Mouse (Mus musculus): ENCODE results near the gene Calr. TPM values are rescaled to one million over a fixed set of nuclear protein-coding genes. Genes with fewer than 3 reads are reported as not detected.
A peak's percentile ranks its signal among the peaks of the same experiment; 100 is the strongest.

The Calr gene
- polyA plus RNA-seq, 1 experiment from 2014 or later, result 766 TPM

GRCm38 (mm10) chr8:84793791-84794485 is 52.8 kb downstream of the Calr start:
- peaks cover 100% of the 10 kb centered on the region for H3K27me3 ChIP-seq
- no peaks in the 10 kb centered on the region for H3K36me3 ChIP-seq
- ATAC-seq (ENCODE audit: low read depth), result peak; percentile 89
- H3K4me1 ChIP-seq (replicated peaks), result peaks cover 87% of the 10 kb centered on the region
- H3K4me3 ChIP-seq, result peak overlapping the region; percentile 1; the same call in 1 of the 2 replicates
- WGBS, result 43% methylated on average over 13 of the region's 13 CpGs
- no peaks in the 10 kb centered on the region for H3K9me3 ChIP-seq
- H3K9ac ChIP-seq, result peak overlapping the region; percentile 47; the same call in 1 of the 2 replicates
- peak overlapping the region; percentile 91 for H3K27ac ChIP-seq (replicated peaks)
- peak overlapping the region; percentile 37 for H3K4me2 ChIP-seq

GRCm38 (mm10) chr8:84793134-84793533 is 53.6 kb downstream of the Calr start:
- no peak overlapping the region for H3K9ac ChIP-seq
- WGBS, result 83% methylated on average over 9 of the region's 9 CpGs
- no peaks in the 10 kb centered on the region for H3K9me3 ChIP-seq
- no peaks in the 10 kb centered on the region for H3K36me3 ChIP-seq
- peaks cover 100% of the 10 kb centered on the region for H3K27me3 ChIP-seq
- H3K27ac ChIP-seq (replicated peaks), result peak overlapping the region; percentile 91
- H3K4me1 ChIP-seq (replicated peaks), result peaks cover 87% of the 10 kb centered on the region
- ATAC-seq (ENCODE audit: low read depth), result no peak
- H3K4me2 ChIP-seq, result peak overlapping the region; percentile 21
- H3K4me3 ChIP-seq, result no peak overlapping the region

DNA sequence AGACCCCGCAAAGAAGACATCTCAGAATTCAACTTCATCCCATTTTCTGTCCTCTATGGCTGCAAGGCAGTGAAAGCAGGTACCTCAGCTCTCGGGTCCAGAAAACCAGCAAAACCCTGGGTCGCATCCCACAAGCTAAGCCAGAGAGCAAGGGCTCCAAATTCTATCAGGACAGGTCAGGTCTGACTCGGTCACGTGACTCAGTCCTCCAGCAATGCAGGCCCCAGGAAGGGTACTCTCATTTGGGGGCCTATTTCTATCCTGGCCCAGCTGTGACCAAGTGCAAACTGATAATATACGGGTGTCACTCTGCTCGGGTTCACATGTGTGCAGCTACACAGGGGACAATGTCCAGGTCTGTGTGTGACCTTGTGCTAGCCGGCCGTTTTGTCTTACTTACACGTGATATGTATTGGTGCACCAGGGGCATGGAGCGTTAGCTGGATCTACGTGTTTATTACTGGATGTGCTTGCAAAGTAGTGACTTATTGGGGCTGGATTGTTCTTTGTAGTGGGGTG is 54.2 kb downstream of the Calr start:
- Histone ChIP-seq H3K27ac (replicated peaks) (no peak overlapping the region), H3K4me1 (replicated peaks) (peaks cover 87% of the 10 kb centered on the region), H3K9ac (no peak overlapping the region), H3K9me3 (no peaks in the 10 kb centered on the region), H3K36me3 (no peaks in the 10 kb centered on the region), H3K4me2 (no peak overlapping the region), H3K4me3 (no peak overlapping the region), H3K27me3 (peaks cover 100% of the 10 kb centered on the region)
- no peak for ATAC-seq (ENCODE audit: low read depth)
- WGBS, result 78% methylated on average over 12 of the region's 12 CpGs

Small RNA genes within 50 kb of the gene (microRNA-seq; reads per million reads assigned to microRNA genes)
- gene Mir7069, result 1.0 reads per million

Other genes starting within 250 kb of the Calr start
- gene Ier2, start 184.1 kb downstream of the Calr start, polyA plus RNA-seq (2015; fragmentation: Nextera tagmentation; extraction: Ambion mirVana), result 32.5 and 37.7 TPM in 2 replicates
- 53.6 and 55.5 TPM in 2 replicates for gene Trmt1, start 160.6 kb downstream of the Calr start, polyA plus RNA-seq (2015; fragmentation: Nextera tagmentation; extraction: Ambion mirVana)
- gene Nacc1, start 159.1 kb downstream of the Calr start, polyA plus RNA-seq (2015; fragmentation: Nextera tagmentation; extraction: Ambion mirVana), result 14.1 and 15.1 TPM in 2 replicates
- 2.8 and 3.6 TPM in 2 replicates for gene Lyl1, start 145.5 kb downstream of the Calr start, polyA plus RNA-seq (2015; fragmentation: Nextera tagmentation; extraction: Ambion mirVana)
- gene G430095P16Rik, start 123.9 kb downstream of the Calr start, polyA plus RNA-seq (2015; fragmentation: Nextera tagmentation; extraction: Ambion mirVana), result 1.4 and 2.2 TPM in 2 replicates
- 28.7 and 34.4 TPM in 2 replicates for gene Nfix, start 46.6 kb downstream of the Calr start, polyA plus RNA-seq (2015; fragmentation: Nextera tagmentation; extraction: Ambion mirVana)
- 12.3 and 12.8 TPM in 2 replicates for gene Dand5, start 24.1 kb downstream of the Calr start, polyA plus RNA-seq (2015; fragmentation: Nextera tagmentation; extraction: Ambion mirVana)
- gene Gadd45gip1, start 15.4 kb downstream of the Calr start, polyA plus RNA-seq (2015; fragmentation: Nextera tagmentation; extraction: Ambion mirVana), result 35.1 and 39.8 TPM in 2 replicates
- gene Rad23a, start 6.3 kb downstream of the Calr start, polyA plus RNA-seq (2015; fragmentation: Nextera tagmentation; extraction: Ambion mirVana), result 69.9 and 74.2 TPM in 2 replicates
- gene Farsa, start 10.1 kb upstream of the Calr start, polyA plus RNA-seq (2015; fragmentation: Nextera tagmentation; extraction: Ambion mirVana), result 102 and 104 TPM in 2 replicates
- gene Syce2, start 25.2 kb upstream of the Calr start, polyA plus RNA-seq (2015; fragmentation: Nextera tagmentation; extraction: Ambion mirVana), result 16.4 and 16.6 TPM in 2 replicates
- gene Gcdh, start 47.0 kb upstream of the Calr start, polyA plus RNA-seq (2015; fragmentation: Nextera tagmentation; extraction: Ambion mirVana), result 37.2 and 37.3 TPM in 2 replicates
- 0.90 and 0.91 TPM in 2 replicates for gene Klf1, start 55.0 kb upstream of the Calr start, polyA plus RNA-seq (2015; fragmentation: Nextera tagmentation; extraction: Ambion mirVana)
- gene Dnase2a, start 61.6 kb upstream of the Calr start, polyA plus RNA-seq (2015; fragmentation: Nextera tagmentation; extraction: Ambion mirVana), result 4.5 and 8.8 TPM in 2 replicates
- 62.7 and 70.3 TPM in 2 replicates for gene Mast1, start 90.4 kb upstream of the Calr start, polyA plus RNA-seq (2015; fragmentation: Nextera tagmentation; extraction: Ambion mirVana)
- gene Rtbdn, start 100.1 kb upstream of the Calr start, polyA plus RNA-seq (2015; fragmentation: Nextera tagmentation; extraction: Ambion mirVana), result 1.4 and 1.6 TPM in 2 replicates
- gene Gm49661, start 122.5 kb upstream of the Calr start, polyA plus RNA-seq (2015; fragmentation: Nextera tagmentation; extraction: Ambion mirVana), result not detected in 2 replicates
- 1,236 and 1,369 TPM in 2 replicates for gene Prdx2, start 122.7 kb upstream of the Calr start, polyA plus RNA-seq (2015; fragmentation: Nextera tagmentation; extraction: Ambion mirVana)
- gene Rnaseh2a, start 122.8 kb upstream of the Calr start, polyA plus RNA-seq (2015; fragmentation: Nextera tagmentation; extraction: Ambion mirVana), result 55.0 and 55.6 TPM in 2 replicates
- 7.5 and 8.4 TPM in 2 replicates for gene Junb, start 131.8 kb upstream of the Calr start, polyA plus RNA-seq (2015; fragmentation: Nextera tagmentation; extraction: Ambion mirVana)
- gene Hook2, start 143.7 kb upstream of the Calr start, polyA plus RNA-seq (2015; fragmentation: Nextera tagmentation; extraction: Ambion mirVana), result 22.8 and 25.0 TPM in 2 replicates
- not detected in 2 replicates for gene Best2, start 167.6 kb upstream of the Calr start, polyA plus RNA-seq (2015; fragmentation: Nextera tagmentation; extraction: Ambion mirVana)
- 148 and 151 TPM in 2 replicates for gene Asna1, start 178.3 kb upstream of the Calr start, polyA plus RNA-seq (2015; fragmentation: Nextera tagmentation; extraction: Ambion mirVana)
- 147 and 170 TPM in 2 replicates for gene Trir, start 179.9 kb upstream of the Calr start, polyA plus RNA-seq (2015; fragmentation: Nextera tagmentation; extraction: Ambion mirVana)
- 49.0 and 52.7 TPM in 2 replicates for gene Tnpo2, start 190.0 kb upstream of the Calr start, polyA plus RNA-seq (2015; fragmentation: Nextera tagmentation; extraction: Ambion mirVana)
- 48.6 and 50.8 TPM in 2 replicates for gene Fbxw9, start 213.1 kb upstream of the Calr start, polyA plus RNA-seq (2015; fragmentation: Nextera tagmentation; extraction: Ambion mirVana)
- 1.5 TPM in 1 of 2 replicates, not detected in the other for gene Gm5741, start 221.0 kb upstream of the Calr start, polyA plus RNA-seq (2015; fragmentation: Nextera tagmentation; extraction: Ambion mirVana)
- 86.9 and 109 TPM in 2 replicates for gene Dhps, start 224.8 kb upstream of the Calr start, polyA plus RNA-seq (2015; fragmentation: Nextera tagmentation; extraction: Ambion mirVana)
- gene Wdr83os, start 233.8 kb upstream of the Calr start, polyA plus RNA-seq (2015; fragmentation: Nextera tagmentation; extraction: Ambion mirVana), result 117 and 118 TPM in 2 replicates
- 56.5 and 58.6 TPM in 2 replicates for gene Wdr83, start 234.4 kb upstream of the Calr start, polyA plus RNA-seq (2015; fragmentation: Nextera tagmentation; extraction: Ambion mirVana)
- 18.7 and 19.2 TPM in 2 replicates for gene Man2b1, start 236.3 kb upstream of the Calr start, polyA plus RNA-seq (2015; fragmentation: Nextera tagmentation; extraction: Ambion mirVana)

Data from neural tube, embryonic 13.5 days (tissue).